Mouse (Mus musculus): Measurements from ENCODE around the gene Timm44. TPM values are rescaled to one million over a fixed set of nuclear protein-coding genes. Genes with fewer than 3 reads are reported as not detected.

The Timm44 gene
- polyA plus RNA-seq (2012; rRNA removed) = 32.9 and 44.6 TPM in 2 replicates

GRCm38 (mm10) chr8:4275275-4276110 lies at the start of gene Timm44:
TSS of gene Timm44 (minus strand) at chr8:4275913.
- under 1% methylated on average over 39 of the region's 39 CpGs for WGBS
- peaks cover 8% of the 10 kb centered on the region for H3K4me1 ChIP-seq (ENCODE audit: control insufficient read depth, insufficient read depth, low read length)
- peak within 1 kb of the TSS; percentile 93 for H3K4me3 ChIP-seq (replicated peaks; ENCODE audit: extremely low read depth, low read depth, low read length)
- DNase-seq = peak; percentile 91
- TF ChIP-seq CTCF (IDR thresholded peaks at IDR 0.05; ENCODE audit: insufficient read depth, low read length) (no peak), POLR2A (IDR thresholded peaks at IDR 0.05; ENCODE audit: borderline replicate concordance, extremely low read depth, low read depth, low read length) (peak; percentile 55; the same call in 1 of the 2 replicates)

DNA sequence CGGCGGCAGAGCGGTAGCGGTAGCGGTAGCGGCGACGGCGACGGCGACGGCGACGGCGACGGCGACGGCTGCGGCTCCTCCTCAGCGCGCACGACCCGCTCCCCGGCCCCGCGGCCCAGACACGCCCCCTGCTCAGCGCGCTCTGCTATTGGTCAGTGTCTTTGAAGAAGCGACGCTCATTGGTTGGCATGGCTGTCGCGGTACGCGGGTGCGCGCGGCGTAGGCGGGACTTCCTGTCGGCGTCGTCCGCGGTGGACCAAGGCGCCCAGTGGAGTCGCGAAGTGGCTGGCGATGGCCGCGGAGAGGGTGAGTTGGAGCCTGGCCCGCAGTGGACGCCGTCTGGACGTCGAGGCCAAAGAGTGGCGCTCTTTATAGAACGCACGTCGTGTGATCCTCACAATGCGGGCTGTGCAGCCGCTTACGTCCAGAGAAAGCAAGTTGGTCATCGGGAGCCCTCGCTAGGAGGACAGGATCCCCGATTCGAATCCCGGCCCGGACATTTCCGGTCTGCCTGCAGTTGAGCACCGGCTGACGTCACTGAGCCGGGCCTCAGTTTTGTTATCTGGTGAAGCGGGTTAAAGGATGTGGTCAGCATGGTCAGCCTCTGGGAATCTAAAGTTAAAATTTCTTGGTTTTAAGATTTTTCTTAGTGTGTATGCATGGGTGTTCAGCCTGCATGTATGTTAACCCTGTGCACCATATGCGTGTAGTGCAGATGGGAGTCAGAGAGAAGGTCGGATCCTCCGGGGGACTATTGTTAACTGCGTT lies 49.5 kb upstream of the Timm44 start, which contains the start of the genes Ccl25 and Elavl1:
TSS of gene Ccl25 (plus strand) at position 228 of the 768 bp plus-strand sequence.
TSS of gene Elavl1 (minus strand) at position 431 of the 768 bp plus-strand sequence.
- peak; percentile 98 for DNase-seq
- Histone ChIP-seq H3K4me1 (ENCODE audit: control insufficient read depth, insufficient read depth, low read length) (peaks cover 11% of the 10 kb centered on the region), H3K4me3 (replicated peaks; ENCODE audit: extremely low read depth, low read depth, low read length) (peak within 1 kb of the TSS; percentile 97)
- peak; percentile 72; the same call in 1 of the 2 replicates for TF ChIP-seq POLR2A (IDR thresholded peaks at IDR 0.05; ENCODE audit: borderline replicate concordance, extremely low read depth, low read depth, low read length)
- TF ChIP-seq CTCF (IDR thresholded peaks at IDR 0.05; ENCODE audit: insufficient read depth, low read length) = no peak
- under 1% methylated on average over 77 of the region's 78 CpGs for WGBS

DNA sequence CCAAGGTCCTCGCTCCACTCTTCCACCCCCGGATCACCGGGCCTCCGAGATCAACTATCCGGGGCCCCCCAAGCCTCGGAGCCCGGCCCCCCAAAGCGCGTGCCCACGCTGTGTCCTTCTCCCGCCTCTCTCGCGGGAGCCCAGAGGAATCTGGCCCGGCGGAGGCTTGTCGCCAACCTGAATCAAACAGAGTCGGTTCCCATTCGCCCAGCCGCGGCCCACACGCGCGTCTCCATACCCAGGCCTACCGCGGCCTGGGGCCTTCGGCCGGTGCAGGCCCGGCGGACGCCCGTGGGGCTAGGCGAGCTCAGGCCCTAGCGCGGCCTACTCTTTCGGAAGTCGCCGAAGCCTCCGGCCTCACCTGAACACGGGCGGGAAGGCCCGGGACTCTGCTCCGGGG lies 48.8 kb upstream of the Timm44 start:
- TF ChIP-seq CTCF (IDR thresholded peaks at IDR 0.05; ENCODE audit: insufficient read depth, low read length) (no peak), POLR2A (IDR thresholded peaks at IDR 0.05; ENCODE audit: borderline replicate concordance, extremely low read depth, low read depth, low read length) (no peak)
- Histone ChIP-seq H3K4me3 (replicated peaks; ENCODE audit: extremely low read depth, low read depth, low read length) (peak overlapping the region; percentile 66), H3K4me1 (ENCODE audit: control insufficient read depth, insufficient read depth, low read length) (peaks cover 11% of the 10 kb centered on the region)
- DNase-seq = no peak
- WGBS = under 1% methylated on average over 42 of the region's 42 CpGs

GRCm38 (mm10) chr8:4323917-4324316 lies 48.2 kb upstream of the Timm44 start:
- DNase-seq = no peak
- peak overlapping the region; percentile 66 for H3K4me3 ChIP-seq (replicated peaks; ENCODE audit: extremely low read depth, low read depth, low read length)
- TF ChIP-seq POLR2A (IDR thresholded peaks at IDR 0.05; ENCODE audit: borderline replicate concordance, extremely low read depth, low read depth, low read length) = no peak
- TF ChIP-seq CTCF (IDR thresholded peaks at IDR 0.05; ENCODE audit: insufficient read depth, low read length) = no peak
- under 1% methylated on average over 6 of the region's 6 CpGs for WGBS
- H3K4me1 ChIP-seq (ENCODE audit: control insufficient read depth, insufficient read depth, low read length) = peaks cover 11% of the 10 kb centered on the region

DNA sequence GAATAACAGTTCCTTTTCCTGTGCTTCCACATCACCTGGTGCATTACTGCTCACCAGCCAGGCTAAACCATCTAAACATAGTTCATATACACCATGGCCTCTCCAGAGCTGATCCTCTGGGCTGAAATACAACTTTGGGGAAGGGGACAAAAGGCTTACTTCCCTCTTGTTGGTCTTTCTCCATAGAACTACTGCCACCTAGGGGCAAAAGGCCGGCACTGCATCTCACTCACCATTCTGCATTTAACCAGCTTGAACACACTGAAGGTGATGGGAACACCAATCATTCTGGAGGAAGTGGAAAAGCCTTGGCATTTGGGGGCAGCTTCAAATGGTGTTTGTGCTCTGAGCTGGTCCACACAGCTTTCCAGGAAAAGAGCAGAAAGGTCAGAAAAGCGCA lies 46.8 kb upstream of the Timm44 start:
- H3K4me1 ChIP-seq (ENCODE audit: control insufficient read depth, insufficient read depth, low read length) = peaks cover 11% of the 10 kb centered on the region
- peak; percentile 68 for DNase-seq
- WGBS = 29% methylated on average over 2 of the region's 2 CpGs
- H3K4me3 ChIP-seq (replicated peaks; ENCODE audit: extremely low read depth, low read depth, low read length) = no peak overlapping the region
- peak; percentile 65; the same call in 1 of the 2 replicates for TF ChIP-seq CTCF (IDR thresholded peaks at IDR 0.05; ENCODE audit: insufficient read depth, low read length)
- no peak for TF ChIP-seq POLR2A (IDR thresholded peaks at IDR 0.05; ENCODE audit: borderline replicate concordance, extremely low read depth, low read depth, low read length)

GRCm38 (mm10) chr8:4321031-4321430 lies 45.3 kb upstream of the Timm44 start:
- Histone ChIP-seq H3K4me3 (replicated peaks; ENCODE audit: extremely low read depth, low read depth, low read length) (no peak overlapping the region), H3K4me1 (ENCODE audit: control insufficient read depth, insufficient read depth, low read length) (peaks cover 11% of the 10 kb centered on the region)
- DNase-seq = no peak
- WGBS = 51% methylated on average over 2 of the region's 2 CpGs
- TF ChIP-seq POLR2A (IDR thresholded peaks at IDR 0.05; ENCODE audit: borderline replicate concordance, extremely low read depth, low read depth, low read length) (no peak), CTCF (IDR thresholded peaks at IDR 0.05; ENCODE audit: insufficient read depth, low read length) (no peak)

GRCm38 (mm10) chr8:4320404-4320803 lies 44.7 kb upstream of the Timm44 start:
- no peak for DNase-seq
- peaks cover 7% of the 10 kb centered on the region for H3K4me1 ChIP-seq (ENCODE audit: control insufficient read depth, insufficient read depth, low read length)
- WGBS = 91% methylated on average over 1 of the region's 1 CpGs
- H3K4me3 ChIP-seq (replicated peaks; ENCODE audit: extremely low read depth, low read depth, low read length) = no peak overlapping the region
- TF ChIP-seq CTCF (IDR thresholded peaks at IDR 0.05; ENCODE audit: insufficient read depth, low read length) = no peak
- no peak for TF ChIP-seq POLR2A (IDR thresholded peaks at IDR 0.05; ENCODE audit: borderline replicate concordance, extremely low read depth, low read depth, low read length)

- DNase-seq = no peak
- Histone ChIP-seq H3K4me3 (replicated peaks; ENCODE audit: extremely low read depth, low read depth, low read length) (no peak overlapping the region), H3K4me1 (ENCODE audit: control insufficient read depth, insufficient read depth, low read length) (peaks cover 7% of the 10 kb centered on the region)
- 90% methylated on average over 11 of the region's 11 CpGs for WGBS
- TF ChIP-seq POLR2A (IDR thresholded peaks at IDR 0.05; ENCODE audit: borderline replicate concordance, extremely low read depth, low read depth, low read length) (no peak), CTCF (IDR thresholded peaks at IDR 0.05; ENCODE audit: insufficient read depth, low read length) (no peak)
Measured at GRCm38 (mm10) chr8:4319573-4319872, 43.8 kb upstream of the Timm44 start.

- TF ChIP-seq POLR2A (IDR thresholded peaks at IDR 0.05; ENCODE audit: borderline replicate concordance, extremely low read depth, low read depth, low read length) (no peak), CTCF (IDR thresholded peaks at IDR 0.05; ENCODE audit: insufficient read depth, low read length) (no peak)
- Histone ChIP-seq H3K4me1 (ENCODE audit: control insufficient read depth, insufficient read depth, low read length) (peaks cover 10% of the 10 kb centered on the region), H3K4me3 (replicated peaks; ENCODE audit: extremely low read depth, low read depth, low read length) (no peak overlapping the region)
- no peak for DNase-seq
- WGBS = 67% methylated on average over 2 of the region's 2 CpGs
Measured at GRCm38 (mm10) chr8:4318796-4319572, 43.3 kb upstream of the Timm44 start.

All from lung, adult 2 months (tissue).